Mouse (Mus musculus) stomach, postnatal 0 days (tissue): ENCODE measurements around the gene Barx1.

Experiments
- CTCF ChIP-seq: IDR thresholded peaks from 2 replicates; pipeline ENCODE4 v1.5.1; 2016; ENCODE audit warnings: antibody characterized with exemption, low read depth, mild to moderate bottlenecking, moderate library complexity
- EP300 ChIP-seq: optimal IDR thresholded peaks from 2 replicates; pipeline ENCODE3; 2016; ENCODE audit warnings: antibody characterized with exemption

- no peak for TF ChIP-seq CTCF
- no peak for TF ChIP-seq EP300
These were observed 1.2 kb upstream of the Barx1 start for GRCm38 (mm10) chr13:48661561-48661960.
